Mouse (Mus musculus): Measurements from ENCODE around the gene Usp12. TPM values are rescaled to one million over a fixed set of nuclear protein-coding genes. Genes with fewer than 3 reads are reported as not detected.

The Usp12 gene
- polyA plus RNA-seq, 1 experiment from 2014 or later: 14.4 TPM

DNA sequence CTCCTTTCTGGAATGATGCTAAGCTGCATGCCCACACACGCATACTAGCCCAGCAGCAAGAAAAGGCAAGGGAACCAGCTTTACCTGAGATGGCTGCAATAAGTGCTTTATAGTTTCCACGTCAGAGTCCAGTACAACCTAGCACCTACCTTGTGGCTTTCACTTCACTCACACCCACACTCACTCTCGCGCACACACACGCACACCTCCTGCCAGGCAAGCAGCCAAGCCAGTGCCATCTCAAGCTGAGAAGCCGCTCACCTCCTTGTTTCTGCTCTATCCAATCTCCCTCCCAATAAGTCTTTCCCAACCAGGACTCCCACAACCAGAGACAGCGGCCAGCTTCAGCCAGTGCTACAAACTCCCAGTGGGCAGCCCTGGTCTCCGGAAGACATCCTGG is 3.9 kb downstream of the Usp12 start:
- WGBS: 73% methylated on average over 8 of the region's 8 CpGs
- ATAC-seq (ENCODE audit: low FRiP score, low TSS enrichment): no peak
- Histone ChIP-seq H3K27me3 (ENCODE audit: control insufficient read depth, insufficient read depth, low read length) (no peaks in the 10 kb centered on the region), H3K4me3 (ENCODE audit: low read length) (no peak overlapping the region), H3K36me3 (ENCODE audit: control insufficient read depth, insufficient read depth, low read length) (no peaks in the 10 kb centered on the region), H3K9ac (ENCODE audit: low read depth, low read length) (peak overlapping the region; percentile 23; the same call in 1 of the 2 replicates), H3K9me3 (ENCODE audit: control insufficient read depth, low read length) (no peaks in the 10 kb centered on the region), H3K27ac (ENCODE audit: low read depth, low read length) (no peak overlapping the region), H3K4me1 (ENCODE audit: control insufficient read depth, insufficient read depth, low read length) (peaks cover 47% of the 10 kb centered on the region), H3K4me2 (replicated peaks; ENCODE audit: low read depth, low read length) (no peak overlapping the region)

DNA sequence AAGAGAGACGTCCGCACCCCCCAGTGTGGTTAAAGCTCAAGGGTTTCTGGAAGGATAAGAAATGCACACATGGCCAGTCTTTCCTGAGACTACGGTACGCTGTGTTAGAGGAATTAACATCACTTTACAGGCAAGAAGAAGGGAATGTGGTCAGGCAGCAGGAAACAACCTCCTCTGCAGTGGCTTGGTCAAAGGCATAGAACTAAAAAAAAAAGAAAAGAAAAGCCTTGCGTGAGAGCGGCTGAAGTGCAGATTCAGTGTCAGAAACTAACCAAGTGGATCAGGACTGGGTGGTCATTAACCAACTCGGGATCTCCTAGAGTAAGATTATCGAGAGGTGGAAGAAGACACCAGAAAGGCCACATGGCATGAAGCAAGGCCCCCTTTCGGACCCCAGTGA is 5.4 kb downstream of the Usp12 start:
- no peak for ATAC-seq (ENCODE audit: low FRiP score, low TSS enrichment)
- Histone ChIP-seq H3K27me3 (ENCODE audit: control insufficient read depth, insufficient read depth, low read length) (no peaks in the 10 kb centered on the region), H3K27ac (ENCODE audit: low read depth, low read length) (no peak overlapping the region), H3K4me1 (ENCODE audit: control insufficient read depth, insufficient read depth, low read length) (peaks cover 47% of the 10 kb centered on the region), H3K9me3 (ENCODE audit: control insufficient read depth, low read length) (no peaks in the 10 kb centered on the region), H3K4me3 (ENCODE audit: low read length) (no peak overlapping the region), H3K36me3 (ENCODE audit: control insufficient read depth, insufficient read depth, low read length) (no peaks in the 10 kb centered on the region), H3K4me2 (replicated peaks; ENCODE audit: low read depth, low read length) (no peak overlapping the region), H3K9ac (ENCODE audit: low read depth, low read length) (no peak overlapping the region)
- 44% methylated on average over 9 of the region's 9 CpGs for WGBS

DNA sequence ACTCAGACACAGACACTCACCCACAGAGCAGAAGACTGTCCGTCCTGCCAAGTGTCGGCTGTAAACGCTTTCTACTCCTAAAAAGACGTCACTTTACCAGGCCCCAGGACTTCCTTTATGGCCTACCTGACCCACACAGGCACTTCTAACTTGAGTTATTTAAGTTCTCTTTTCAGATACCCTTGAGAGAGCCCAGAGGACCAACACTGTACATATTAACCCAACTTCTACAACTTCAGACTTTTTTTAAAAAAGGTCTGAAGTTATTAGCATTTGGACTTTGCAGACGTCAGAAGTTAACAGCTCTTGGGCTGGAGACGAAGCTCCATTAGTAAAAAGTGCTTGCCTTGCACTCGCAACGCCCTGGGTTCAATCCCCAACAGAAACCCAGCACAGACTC is 8.7 kb downstream of the Usp12 start:
- H3K36me3 ChIP-seq (ENCODE audit: control insufficient read depth, insufficient read depth, low read length): no peaks in the 10 kb centered on the region
- no peak overlapping the region for H3K4me2 ChIP-seq (replicated peaks; ENCODE audit: low read depth, low read length)
- no peak overlapping the region for H3K4me3 ChIP-seq (ENCODE audit: low read length)
- 59% methylated on average over 8 of the region's 8 CpGs for WGBS
- no peaks in the 10 kb centered on the region for H3K9me3 ChIP-seq (ENCODE audit: control insufficient read depth, low read length)
- no peak for ATAC-seq (ENCODE audit: low FRiP score, low TSS enrichment)
- H3K27ac ChIP-seq (ENCODE audit: low read depth, low read length): no peak overlapping the region
- H3K27me3 ChIP-seq (ENCODE audit: control insufficient read depth, insufficient read depth, low read length): no peaks in the 10 kb centered on the region
- no peak overlapping the region for H3K9ac ChIP-seq (ENCODE audit: low read depth, low read length)
- peaks cover 28% of the 10 kb centered on the region for H3K4me1 ChIP-seq (ENCODE audit: control insufficient read depth, insufficient read depth, low read length)

DNA sequence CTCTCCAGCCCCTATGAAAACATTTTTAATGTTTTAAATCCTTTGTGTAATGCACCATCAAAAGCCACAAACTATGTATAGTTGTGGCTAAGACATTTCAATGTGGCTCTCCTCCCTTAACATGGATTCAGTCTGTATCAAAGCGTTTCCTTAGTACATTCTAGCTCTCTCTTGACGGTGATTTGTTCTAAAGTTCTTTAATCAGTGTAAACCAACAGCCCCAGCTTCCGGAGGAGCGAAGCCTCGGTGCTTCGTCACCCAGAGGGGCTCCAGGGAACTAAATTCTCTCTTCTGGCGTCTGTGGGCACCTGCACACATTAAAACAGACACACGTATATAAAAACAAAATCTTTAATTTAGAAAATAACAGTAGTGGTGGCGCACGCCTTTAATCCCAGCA is 10.9 kb downstream of the Usp12 start:
- Histone ChIP-seq H3K9ac (ENCODE audit: low read depth, low read length) (no peak overlapping the region), H3K4me3 (ENCODE audit: low read length) (no peak overlapping the region), H3K27me3 (ENCODE audit: control insufficient read depth, insufficient read depth, low read length) (no peaks in the 10 kb centered on the region), H3K9me3 (ENCODE audit: control insufficient read depth, low read length) (no peaks in the 10 kb centered on the region), H3K4me1 (ENCODE audit: control insufficient read depth, insufficient read depth, low read length) (peaks cover 14% of the 10 kb centered on the region), H3K36me3 (ENCODE audit: control insufficient read depth, insufficient read depth, low read length) (no peaks in the 10 kb centered on the region), H3K4me2 (replicated peaks; ENCODE audit: low read depth, low read length) (no peak overlapping the region), H3K27ac (ENCODE audit: low read depth, low read length) (no peak overlapping the region)
- no peak for ATAC-seq (ENCODE audit: low FRiP score, low TSS enrichment)
- WGBS: 91% methylated on average over 10 of the region's 10 CpGs

DNA sequence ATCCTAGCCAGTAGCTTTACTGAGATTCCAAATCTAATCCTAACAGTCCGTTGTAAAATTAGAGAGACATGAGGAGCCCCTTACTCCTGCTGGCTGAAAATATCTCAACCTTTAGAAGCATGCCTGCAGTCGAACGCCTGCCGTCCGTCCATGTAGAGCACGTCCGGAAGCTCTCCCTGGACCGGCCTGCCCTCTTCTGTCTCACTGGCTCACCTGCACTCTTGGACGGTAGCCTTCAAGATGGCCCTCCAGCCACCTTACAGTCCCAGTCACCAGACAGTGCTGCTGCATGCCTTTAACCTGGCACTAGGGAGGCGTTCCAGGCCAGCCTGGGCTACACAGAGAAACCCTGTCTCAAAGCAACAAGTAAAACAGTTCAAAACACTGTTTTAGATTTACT is 11.5 kb downstream of the Usp12 start:
- no peak for ATAC-seq (ENCODE audit: low FRiP score, low TSS enrichment)
- 90% methylated on average over 10 of the region's 10 CpGs for WGBS
- no peak overlapping the region for H3K4me2 ChIP-seq (replicated peaks; ENCODE audit: low read depth, low read length)
- H3K36me3 ChIP-seq (ENCODE audit: control insufficient read depth, insufficient read depth, low read length): no peaks in the 10 kb centered on the region
- no peak overlapping the region for H3K9ac ChIP-seq (ENCODE audit: low read depth, low read length)
- peaks cover 10% of the 10 kb centered on the region for H3K4me1 ChIP-seq (ENCODE audit: control insufficient read depth, insufficient read depth, low read length)
- no peak overlapping the region for H3K4me3 ChIP-seq (ENCODE audit: low read length)
- H3K27me3 ChIP-seq (ENCODE audit: control insufficient read depth, insufficient read depth, low read length): no peaks in the 10 kb centered on the region
- no peaks in the 10 kb centered on the region for H3K9me3 ChIP-seq (ENCODE audit: control insufficient read depth, low read length)
- H3K27ac ChIP-seq (ENCODE audit: low read depth, low read length): no peak overlapping the region

DNA sequence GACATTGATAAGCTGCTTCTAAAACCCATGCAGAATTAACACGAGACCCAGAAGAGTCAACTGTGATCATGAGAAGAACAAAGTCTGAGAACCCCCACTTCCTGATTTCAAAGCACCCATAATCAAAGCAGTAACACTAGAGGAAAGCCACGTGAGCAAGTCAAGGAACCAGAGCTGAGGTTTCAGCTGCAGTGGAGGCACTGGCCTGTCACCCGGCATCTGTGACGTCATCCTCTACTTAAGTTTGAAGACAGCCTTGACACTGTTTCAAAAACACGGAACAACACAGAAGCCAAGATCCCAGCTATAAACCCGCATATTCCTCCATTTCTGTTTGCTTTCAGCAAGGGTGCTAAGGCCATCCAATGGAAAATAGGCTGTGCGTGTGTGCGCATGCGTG is 13.1 kb downstream of the Usp12 start:
- Histone ChIP-seq H3K4me3 (ENCODE audit: low read length) (no peak overlapping the region), H3K27me3 (ENCODE audit: control insufficient read depth, insufficient read depth, low read length) (no peaks in the 10 kb centered on the region), H3K4me1 (ENCODE audit: control insufficient read depth, insufficient read depth, low read length) (peaks cover 11% of the 10 kb centered on the region), H3K4me2 (replicated peaks; ENCODE audit: low read depth, low read length) (no peak overlapping the region), H3K36me3 (ENCODE audit: control insufficient read depth, insufficient read depth, low read length) (no peaks in the 10 kb centered on the region), H3K9me3 (ENCODE audit: control insufficient read depth, low read length) (no peaks in the 10 kb centered on the region), H3K9ac (ENCODE audit: low read depth, low read length) (no peak overlapping the region), H3K27ac (ENCODE audit: low read depth, low read length) (no peak overlapping the region)
- ATAC-seq (ENCODE audit: low FRiP score, low TSS enrichment): no peak
- 72% methylated on average over 9 of the region's 9 CpGs for WGBS

DNA sequence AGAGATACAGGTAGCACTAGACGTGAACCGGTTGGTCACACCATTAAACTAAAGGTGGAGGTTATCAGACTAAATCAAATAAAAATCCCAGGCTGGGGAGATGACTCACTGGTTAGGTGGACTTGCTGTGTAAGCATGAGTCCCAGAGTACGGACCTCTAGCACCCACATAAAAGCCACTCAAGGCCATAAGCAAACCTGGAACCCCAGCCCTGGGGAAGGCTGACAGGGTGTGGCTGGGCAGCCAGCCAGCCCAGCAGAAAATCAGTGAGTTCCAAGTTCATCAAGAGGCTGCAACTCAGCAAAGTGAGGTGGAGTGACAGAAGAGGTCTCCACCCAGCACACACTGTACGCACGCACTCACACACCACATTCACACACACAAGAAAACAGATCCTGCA is 14.9 kb downstream of the Usp12 start:
- 70% methylated on average over 5 of the region's 5 CpGs for WGBS
- peaks cover 11% of the 10 kb centered on the region for H3K4me1 ChIP-seq (ENCODE audit: control insufficient read depth, insufficient read depth, low read length)
- no peak for ATAC-seq (ENCODE audit: low FRiP score, low TSS enrichment)
- no peak overlapping the region for H3K9ac ChIP-seq (ENCODE audit: low read depth, low read length)
- H3K4me3 ChIP-seq (ENCODE audit: low read length): no peak overlapping the region
- no peaks in the 10 kb centered on the region for H3K9me3 ChIP-seq (ENCODE audit: control insufficient read depth, low read length)
- no peak overlapping the region for H3K27ac ChIP-seq (ENCODE audit: low read depth, low read length)
- no peak overlapping the region for H3K4me2 ChIP-seq (replicated peaks; ENCODE audit: low read depth, low read length)
- H3K27me3 ChIP-seq (ENCODE audit: control insufficient read depth, insufficient read depth, low read length): no peaks in the 10 kb centered on the region
- H3K36me3 ChIP-seq (ENCODE audit: control insufficient read depth, insufficient read depth, low read length): no peaks in the 10 kb centered on the region

DNA sequence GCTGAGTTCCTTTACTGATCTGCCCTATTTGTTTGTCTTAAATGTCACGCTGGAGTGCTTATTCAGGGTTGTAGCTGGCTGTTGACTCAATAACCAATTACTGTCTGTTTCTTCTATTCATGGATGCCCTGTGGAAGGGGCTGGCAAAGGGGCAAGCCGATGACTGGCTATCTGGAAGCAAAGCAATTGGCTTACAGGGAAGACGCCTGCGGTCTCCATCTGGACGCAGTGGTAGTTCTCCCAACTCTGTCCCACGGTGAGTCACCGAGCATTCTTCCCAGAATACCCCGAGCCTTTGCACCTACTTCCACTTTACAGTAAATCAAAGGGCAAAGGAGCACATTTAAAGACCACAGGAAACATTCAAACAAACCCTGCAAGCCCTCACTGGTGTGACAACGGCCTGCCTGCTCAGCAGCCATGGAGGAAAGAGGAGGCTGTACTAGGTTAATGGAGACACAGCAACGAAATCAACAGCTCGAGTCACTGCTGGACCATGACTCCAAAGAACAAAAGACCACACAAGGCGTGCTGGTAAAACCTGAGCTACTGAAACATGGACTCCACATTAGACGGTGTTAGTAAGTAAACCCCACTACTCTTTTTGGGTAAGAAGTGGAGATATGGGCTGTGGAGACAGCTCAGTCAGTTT is 17.7 kb downstream of the Usp12 start:
- H3K9me3 ChIP-seq (ENCODE audit: control insufficient read depth, low read length): no peaks in the 10 kb centered on the region
- 72% methylated on average over 13 of the region's 13 CpGs for WGBS
- H3K4me1 ChIP-seq (ENCODE audit: control insufficient read depth, insufficient read depth, low read length): peaks cover 12% of the 10 kb centered on the region
- H3K9ac ChIP-seq (ENCODE audit: low read depth, low read length): no peak overlapping the region
- ATAC-seq (ENCODE audit: low FRiP score, low TSS enrichment): peak; percentile 60; the same call in 1 of the 2 replicates
- no peaks in the 10 kb centered on the region for H3K36me3 ChIP-seq (ENCODE audit: control insufficient read depth, insufficient read depth, low read length)
- no peak overlapping the region for H3K4me3 ChIP-seq (ENCODE audit: low read length)
- H3K4me2 ChIP-seq (replicated peaks; ENCODE audit: low read depth, low read length): no peak overlapping the region
- no peak overlapping the region for H3K27ac ChIP-seq (ENCODE audit: low read depth, low read length)
- H3K27me3 ChIP-seq (ENCODE audit: control insufficient read depth, insufficient read depth, low read length): no peaks in the 10 kb centered on the region

DNA sequence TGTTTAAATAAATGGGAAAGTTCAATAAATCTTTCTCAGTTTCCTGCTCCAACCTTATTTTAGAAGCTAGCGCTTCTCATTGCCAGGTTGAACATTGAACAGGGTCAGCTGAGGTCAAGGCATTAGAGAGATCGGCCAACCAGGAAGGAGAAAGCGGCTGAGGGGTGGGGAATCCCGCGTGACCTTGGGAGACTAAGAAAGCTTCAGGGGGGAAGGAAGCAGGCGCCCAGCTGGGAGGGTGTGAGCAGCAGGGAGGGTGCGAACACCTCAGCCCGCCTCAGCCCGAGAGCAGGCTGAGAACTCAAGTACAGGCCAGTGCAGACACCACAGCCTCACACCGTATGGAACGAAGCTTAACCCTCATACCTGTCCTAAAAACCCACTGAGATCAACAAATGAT is 22.8 kb downstream of the Usp12 start:
- no peaks in the 10 kb centered on the region; the same call in 1 of the 2 replicates for H3K36me3 ChIP-seq (ENCODE audit: control insufficient read depth, insufficient read depth, low read length)
- no peaks in the 10 kb centered on the region for H3K9me3 ChIP-seq (ENCODE audit: control insufficient read depth, low read length)
- H3K4me1 ChIP-seq (ENCODE audit: control insufficient read depth, insufficient read depth, low read length): peaks cover 14% of the 10 kb centered on the region
- 18% methylated on average over 11 of the region's 11 CpGs for WGBS
- 0 out of 2 replicates have a peak overlapping the region, but pooled peaks have one; percentile 9 for H3K9ac ChIP-seq (ENCODE audit: low read depth, low read length)
- no peak overlapping the region for H3K27ac ChIP-seq (ENCODE audit: low read depth, low read length)
- H3K27me3 ChIP-seq (ENCODE audit: control insufficient read depth, insufficient read depth, low read length): no peaks in the 10 kb centered on the region
- ATAC-seq (ENCODE audit: low FRiP score, low TSS enrichment): peak; percentile 77
- H3K4me3 ChIP-seq (ENCODE audit: low read length): no peak overlapping the region
- H3K4me2 ChIP-seq (replicated peaks; ENCODE audit: low read depth, low read length): no peak overlapping the region

Measured in kidney, embryonic 14.5 days (tissue).